ENCODE assay signal across 9 mouse cellular contexts in the genomic region with DNA sequence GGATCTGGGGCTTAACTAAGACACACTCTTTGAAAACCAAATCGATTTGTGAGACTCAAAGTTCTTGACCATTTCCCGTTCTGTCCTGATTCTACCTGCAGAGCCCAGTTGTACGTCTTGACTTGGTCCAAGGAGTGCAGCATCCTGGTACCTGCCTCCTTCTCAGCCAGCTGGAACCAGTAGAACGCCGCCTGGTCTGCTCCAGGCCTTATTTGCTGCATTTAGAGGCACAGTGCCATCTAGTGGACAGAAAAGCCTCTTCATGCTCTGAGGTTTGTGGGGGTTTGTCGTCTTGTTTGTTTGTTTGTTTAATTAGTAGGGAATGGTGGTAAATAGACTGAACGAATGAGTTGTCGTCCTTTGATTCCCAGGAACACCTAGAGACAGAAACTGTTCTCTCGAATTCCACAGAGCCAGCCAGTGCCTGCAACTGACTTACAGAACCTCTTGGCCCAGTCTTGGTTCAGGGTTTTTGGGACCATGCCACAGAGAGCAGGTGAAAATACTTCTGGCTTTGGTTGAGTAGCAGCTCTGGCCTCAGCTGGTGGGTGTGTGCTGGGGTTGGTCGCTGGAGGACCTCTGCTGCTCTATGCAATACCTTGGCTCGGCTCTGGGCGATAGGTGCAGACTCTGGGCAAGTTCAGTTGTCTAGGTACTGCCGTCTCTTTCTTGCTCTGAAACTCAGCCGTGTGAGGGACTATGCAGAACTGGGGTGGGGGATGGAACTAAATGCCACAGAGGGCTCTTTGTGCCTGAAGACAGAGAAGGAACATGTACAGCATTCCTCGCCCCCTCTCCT. TPM values are rescaled to one million over a fixed set of nuclear protein-coding genes. Genes with fewer than 3 reads are reported as not detected.
DNase-seq lines count a peak whose midpoint lies in the region; ATAC-seq and TF ChIP-seq lines count a peak whose summit lies in the region.
"Had no signal": no experiment of that assay in that cellular context is flagged by ENCODE, and none has a peak within 500 bp of the region (broad histone marks: within the 10 kb centered on the region; RNA-seq: fewer than 3 reads in every experiment).

No protein-coding gene starts in this region.

- no peak overlapping the region for H3K4me3 ChIP-seq in intestine, embryonic 15.5 days (replicated peaks)
- no peak overlapping the region for H3K4me3 ChIP-seq in lung, adult 2 months (replicated peaks; ENCODE audit: extremely low read depth, low read depth, low read length)
- H3K4me3 ChIP-seq: heart, embryonic 15.5 days had no signal

- no peaks in the 10 kb centered on the region for H3K27me3 ChIP-seq in intestine, embryonic 15.5 days (replicated peaks)

- 26% methylated on average over 15 of the region's 15 CpGs for WGBS in intestine, embryonic 15.5 days
- WGBS in lung, adult 2 months: 26% methylated on average over 15 of the region's 15 CpGs

- H3K4me2 ChIP-seq in intestine, embryonic 15.5 days (replicated peaks): no peak overlapping the region
- H3K4me2 ChIP-seq: heart, embryonic 15.5 days had no signal

- no peaks in the 10 kb centered on the region for H3K36me3 ChIP-seq in intestine, embryonic 15.5 days
- H3K36me3 ChIP-seq: heart, embryonic 15.5 days had no signal

- 0 out of 2 replicates have a peak, but pooled peaks cover 2% of the 10 kb centered on the region for H3K4me1 ChIP-seq in intestine, embryonic 15.5 days (replicated peaks)
- no peaks in the 10 kb centered on the region for H3K4me1 ChIP-seq in lung, adult 2 months (ENCODE audit: control insufficient read depth, insufficient read depth, low read length)
- H3K4me1 ChIP-seq: heart, embryonic 15.5 days had no signal

- peak; percentile 68 for DNase-seq in CD4-positive, CD25-positive, alpha-beta regulatory T cell, adult 2 months (ENCODE audit: low read depth, low spot score)
- DNase-seq in 3134 (ENCODE audit: extremely low read depth, insufficient read length, low spot score): peak; percentile 31
- peak; percentile 94 for DNase-seq in brain, adult 2 months (ENCODE audit: low read depth, low spot score)
- peak; percentile 14 for DNase-seq in fibroblast of lung, adult 2 months (ENCODE audit: low read depth)
- DNase-seq in lung, adult 2 months: peak; percentile 20
- DNase-seq in retina, adult 2 months (ENCODE audit: low read depth, low spot score): peak; percentile 61

- no peak for TF ChIP-seq POLR2A in lung, adult 2 months (IDR thresholded peaks at IDR 0.05; ENCODE audit: borderline replicate concordance, extremely low read depth, low read depth, low read length)

- no peaks in the 10 kb centered on the region for H3K9me3 ChIP-seq in intestine, embryonic 15.5 days
- H3K9me3 ChIP-seq: heart, embryonic 15.5 days had no signal

- no peak for ATAC-seq in CD4-positive, CD25-positive, alpha-beta regulatory T cell, adult 4 months
- peak; percentile 71 for ATAC-seq in intestine, embryonic 15.5 days

- no peak overlapping the region for H3K9ac ChIP-seq in intestine, embryonic 15.5 days
- H3K9ac ChIP-seq: heart, embryonic 15.5 days had no signal

- H3K27ac ChIP-seq in intestine, embryonic 15.5 days: no peak overlapping the region
- H3K27ac ChIP-seq: heart, embryonic 15.5 days had no signal

- TF ChIP-seq CTCF in lung, adult 2 months (IDR thresholded peaks at IDR 0.05; ENCODE audit: insufficient read depth, low read length): peak; percentile 65

RNA-seq across cellular contexts. Expression of a gene that starts 24.2 kb away (rescaled TPM):
- polyA plus RNA-seq in CD4-positive, CD25-positive, alpha-beta regulatory T cell, adult 4 months (2017; shearing (Covaris generic)): not detected
- 0.23 and 0.25 TPM in 2 replicates for polyA plus RNA-seq in intestine, embryonic 15.5 days (2015; fragmentation: Nextera tagmentation; extraction: Ambion mirVana)
- polyA plus RNA-seq in lung, adult 2 months (2012; rRNA removed): 0.69 and 0.93 TPM in 2 replicates

RNA-seq across cellular contexts. Expression of a gene that starts 36.6 kb away (rescaled TPM):
- polyA plus RNA-seq in CD4-positive, CD25-positive, alpha-beta regulatory T cell, adult 4 months (2017; shearing (Covaris generic)): not detected
- 1.3 and 1.7 TPM in 2 replicates for polyA plus RNA-seq in intestine, embryonic 15.5 days (2015; fragmentation: Nextera tagmentation; extraction: Ambion mirVana)
- polyA plus RNA-seq in lung, adult 2 months (2012; rRNA removed): 25.2 and 28.6 TPM in 2 replicates

RNA-seq across cellular contexts. Expression of a gene that starts 57.0 kb away (rescaled TPM):
- polyA plus RNA-seq in CD4-positive, CD25-positive, alpha-beta regulatory T cell, adult 4 months (2017; shearing (Covaris generic)): not detected
- polyA plus RNA-seq in intestine, embryonic 15.5 days (2015; fragmentation: Nextera tagmentation; extraction: Ambion mirVana): 1.5 and 2.6 TPM in 2 replicates
- 0.14 and 5.2 TPM in 2 replicates for polyA plus RNA-seq in lung, adult 2 months (2012; rRNA removed)

Comparison
In these comparisons a context has a peak if more than half of its experiments do, and no peak if none do; other contexts are left out.
1. DNase-seq: peak in every context shown above with its lines; median percentile 94 in brain, adult 2 months; 68 in CD4-positive, CD25-positive, alpha-beta regulatory T cell, adult 2 months; 61 in retina, adult 2 months; 31 in 3134; 20 in lung, adult 2 months; 14 in fibroblast of lung, adult 2 months.